Mouse (Mus musculus) layer of hippocampus, adult 2 months (tissue): ENCODE data around the gene Hist1h3f. TPM values are rescaled to one million over a fixed set of nuclear protein-coding genes. Genes with fewer than 3 reads are reported as not detected.
A peak's percentile ranks its signal among the peaks of the same experiment; 100 is the strongest.

ENCODE experiments used
- DNase-seq, 2 experiments: peaks; one replicate each; pipeline ENCODE4 v3.0.0; 2022; ENCODE audit warnings: low spot score in 2 of 2
- H3K27ac ChIP-seq: fragments of 200-600 bp; 2 replicates; pipeline ENCODE4 v1.8.1; 2022
- H3K4me3 ChIP-seq: fragments of 200-600 bp; 2 replicates; pipeline ENCODE4 v1.8.1; 2022; ENCODE audit warnings: mild to moderate bottlenecking
- CTCF ChIP-seq: fragments of 200-600 bp; conservative IDR thresholded peaks from 2 replicates; pipeline ENCODE4 v1.8.1; 2022; ENCODE audit warnings: antibody characterized with exemption, mild to moderate bottlenecking, moderate library complexity
- long read RNA-seq, 2 experiments: library from polyadenylated mRNA; stranded (forward); transcript quantifications; one replicate each; pipeline ENCODE4 v2.0.0; 2021; ENCODE audit warnings: borderline mapping rate in 2 of 2
- total RNA-seq, 2 experiments: library from RNA; stranded (reverse); gene quantifications; 2 replicates each; pipeline ENCODE4 v1.2.3; 2021

Gene Hist1h3f
- total RNA-seq, result 10 to 100 TPM; 17.7 to 18.3 TPM
- long read RNA-seq, experiment 1, result 0 reads
- long read RNA-seq, experiment 2, result 0 reads

DNA sequence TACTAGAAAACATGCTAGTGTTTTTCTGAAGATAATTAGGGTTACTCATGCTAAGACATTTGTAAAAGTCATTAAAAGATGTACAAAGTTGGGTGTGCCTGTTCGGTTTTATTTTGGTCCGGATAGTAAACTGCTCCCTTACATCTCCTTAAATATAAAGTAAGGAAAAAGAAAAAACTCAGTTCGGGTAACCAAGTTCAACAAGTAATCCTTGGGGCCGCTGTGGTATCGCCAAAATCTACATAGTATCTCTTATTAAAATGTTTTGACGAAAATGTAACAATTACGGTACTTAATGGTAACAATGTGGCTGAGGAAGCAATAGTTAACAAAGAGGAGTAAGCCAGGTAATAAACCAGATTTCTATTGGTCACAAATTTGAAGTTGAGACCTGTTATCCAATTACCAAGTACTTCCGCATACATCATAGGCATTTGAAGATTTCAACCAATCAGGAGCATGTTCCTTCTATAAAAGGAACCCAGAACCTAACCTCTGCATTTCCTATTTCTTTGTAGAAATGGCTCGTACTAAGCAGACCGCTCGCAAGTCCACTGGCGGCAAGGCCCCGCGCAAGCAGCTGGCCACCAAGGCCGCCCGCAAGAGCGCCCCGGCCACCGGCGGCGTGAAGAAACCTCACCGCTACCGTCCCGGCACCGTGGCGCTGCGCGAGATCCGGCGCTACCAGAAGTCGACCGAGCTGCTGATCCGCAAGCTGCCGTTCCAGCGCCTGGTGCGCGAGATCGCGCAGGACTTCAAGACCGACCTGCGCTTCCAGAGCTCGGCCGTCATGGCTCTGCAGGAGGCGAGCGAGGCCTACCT lies at the start of gene Hist1h3f:
Hist1h3f (plus strand) TSS at position 88 of the 822 bp plus-strand sequence.
- peak within 1 kb of the TSS; percentile 70 for H3K4me3 ChIP-seq
- peak; percentile 73 to 89 for DNase-seq
- H3K27ac ChIP-seq, result peak within 1 kb of the TSS; percentile 83
- TF ChIP-seq CTCF, result no peak

DNA sequence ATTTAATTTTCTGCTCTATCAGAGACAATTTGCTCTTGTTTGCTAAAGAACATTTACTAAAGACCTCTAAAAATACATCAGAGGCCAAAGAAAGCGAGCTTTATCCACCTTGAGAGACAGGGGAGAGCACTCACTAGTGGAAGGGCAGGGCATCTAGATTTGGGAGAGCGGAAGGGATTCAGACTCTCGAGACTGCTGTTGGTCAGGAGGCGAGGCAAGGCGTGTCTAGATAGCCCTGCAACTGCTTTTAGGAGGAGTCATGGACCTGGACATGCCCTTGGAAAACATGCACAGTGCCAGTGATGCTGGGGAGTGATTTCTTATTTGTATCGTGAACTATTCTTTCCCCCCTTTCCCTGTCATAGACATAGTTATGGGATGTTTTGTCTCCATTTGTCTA lies 48.3 kb upstream of the Hist1h3f start:
- DNase-seq, result no peak
- Histone ChIP-seq H3K27ac (no peak overlapping the region), H3K4me3 (no peak overlapping the region)
- TF ChIP-seq CTCF, result no peak

DNA sequence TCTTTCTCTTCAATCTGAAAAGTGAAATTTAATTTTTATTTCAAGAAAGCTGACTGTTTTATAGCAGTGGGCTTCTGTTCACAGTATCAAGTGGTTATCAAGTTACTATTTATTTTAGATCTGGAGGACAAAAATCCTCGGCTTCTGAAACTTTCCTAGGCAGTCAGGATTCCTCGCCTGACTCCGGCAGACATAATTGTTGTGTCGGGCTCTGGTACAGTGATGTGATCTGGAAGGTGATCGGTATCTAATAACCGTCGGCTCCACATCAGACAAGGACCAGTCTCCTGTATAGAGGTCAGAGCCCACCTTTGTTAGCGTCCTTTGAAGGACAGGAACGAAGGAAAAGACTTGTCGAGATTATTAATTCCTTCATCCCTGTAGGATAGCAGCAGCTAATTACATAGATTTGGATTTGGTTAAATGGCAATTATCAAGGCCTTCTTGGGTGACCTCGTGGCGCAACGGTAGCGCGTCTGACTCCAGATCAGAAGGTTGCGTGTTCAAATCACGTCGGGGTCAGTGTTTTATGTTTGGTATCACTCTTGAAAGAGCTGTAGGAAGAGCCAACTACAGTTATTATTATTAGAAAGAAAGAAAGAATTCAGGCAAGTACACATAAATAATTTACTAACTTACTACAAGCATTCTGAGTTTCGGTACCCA lies 46.1 kb upstream of the Hist1h3f start:
- no peak overlapping the region for H3K27ac ChIP-seq
- peak overlapping the region; percentile 39 for H3K4me3 ChIP-seq
- TF ChIP-seq CTCF, result no peak
- DNase-seq, result peak in 1 of 2 experiments; percentile 51

DNA sequence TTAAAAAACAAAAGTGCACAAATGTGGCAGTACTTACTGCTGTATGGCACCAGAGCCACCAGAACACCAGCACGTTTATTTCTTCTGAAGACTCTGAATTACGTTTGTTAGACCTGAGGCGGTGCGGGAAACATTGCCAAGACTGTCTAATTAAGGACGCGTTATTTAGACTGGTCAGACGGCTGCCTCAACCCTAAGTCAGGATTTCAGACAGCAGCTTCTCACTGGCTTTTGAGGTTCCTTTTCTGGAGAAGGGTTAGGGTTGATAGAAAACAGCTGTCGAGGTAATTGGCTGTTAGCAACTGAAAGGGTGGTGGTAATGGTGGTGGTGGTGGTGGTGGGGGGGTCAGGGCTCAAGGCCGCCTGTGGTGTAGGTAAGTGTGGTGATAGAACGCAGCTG lies 45.2 kb upstream of the Hist1h3f start:
- H3K4me3 ChIP-seq, result peak overlapping the region; percentile 39
- no peak overlapping the region for H3K27ac ChIP-seq
- DNase-seq, result no peak
- no peak for TF ChIP-seq CTCF

DNA sequence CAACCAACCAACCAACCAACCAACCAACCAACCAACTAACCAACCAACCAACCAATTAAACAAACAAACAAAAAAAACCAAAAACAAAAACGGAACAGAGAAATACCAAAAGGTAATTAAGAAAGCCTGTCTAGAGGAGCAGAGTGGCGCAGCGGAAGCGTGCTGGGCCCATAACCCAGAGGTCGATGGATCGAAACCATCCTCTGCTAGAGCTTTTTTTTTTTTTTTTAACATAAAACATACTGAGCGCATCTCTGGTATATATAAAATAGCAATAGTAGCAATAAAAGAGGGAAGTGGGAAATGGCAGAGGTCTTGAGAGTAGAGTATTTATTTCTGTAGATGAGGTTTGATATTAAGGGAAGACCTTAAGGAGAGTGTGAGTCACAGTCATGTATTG lies 43.9 kb upstream of the Hist1h3f start:
- TF ChIP-seq CTCF, result no peak
- no peak overlapping the region for H3K4me3 ChIP-seq
- DNase-seq, result no peak

DNA sequence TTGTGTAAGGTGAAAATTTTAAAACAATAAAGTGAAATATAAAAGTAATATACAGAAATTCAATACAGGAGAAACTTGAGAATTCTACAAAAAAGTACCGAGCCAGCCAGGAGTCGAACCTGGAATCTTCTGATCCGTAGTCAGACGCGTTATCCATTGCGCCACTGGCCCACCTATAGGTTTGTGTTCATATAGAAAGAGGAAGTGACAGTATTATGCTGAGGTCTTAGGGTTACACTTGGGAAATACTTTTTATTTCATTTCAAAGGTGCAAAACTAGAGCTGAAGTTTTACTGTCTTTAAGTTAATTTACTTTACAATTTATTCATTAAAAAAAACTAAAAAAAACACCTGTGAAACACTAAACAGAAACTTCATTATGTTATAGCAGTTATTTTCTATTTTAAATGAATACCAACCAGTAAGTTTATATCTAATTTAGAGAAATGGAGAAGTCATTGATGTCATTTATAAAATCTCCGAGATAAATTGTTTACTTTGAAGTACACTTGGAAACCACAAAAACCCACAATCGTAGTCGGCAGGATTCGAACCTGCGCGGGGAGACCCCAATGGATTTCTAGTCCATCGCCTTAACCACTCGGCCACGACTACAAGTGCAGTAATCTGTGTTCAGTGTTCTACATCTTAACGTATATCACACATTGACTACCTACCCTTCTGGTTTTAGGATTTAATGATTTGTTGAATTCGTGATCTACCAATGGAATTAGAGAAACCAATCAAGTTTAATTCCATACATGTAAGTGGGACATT lies 43.2 kb upstream of the Hist1h3f start:
- no peak overlapping the region for H3K27ac ChIP-seq
- no peak for TF ChIP-seq CTCF
- peak; percentile 57 to 74 for DNase-seq
- H3K4me3 ChIP-seq, result no peak overlapping the region

More for the DNA sequence above, 43.9 kb upstream of the Hist1h3f start:
- no peak overlapping the region for H3K27ac ChIP-seq

DNA sequence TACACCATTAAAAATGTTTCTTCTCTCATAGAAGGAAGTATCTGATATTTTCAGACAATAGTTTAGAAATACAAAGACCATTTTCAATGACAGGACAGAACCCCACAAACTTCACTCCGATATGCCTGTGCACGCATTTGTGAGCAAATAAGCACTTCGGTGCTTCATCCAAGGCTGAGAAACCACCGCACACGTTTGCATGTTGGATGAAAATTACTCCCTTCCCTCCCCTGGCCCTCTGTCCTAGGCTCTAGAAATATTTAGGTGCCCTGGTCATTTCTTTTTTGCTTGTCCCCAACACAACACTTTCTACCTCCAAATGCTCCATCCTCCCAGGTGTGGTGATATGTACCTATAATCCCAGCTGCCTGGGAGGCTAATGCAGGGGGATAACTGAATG lies 42.3 kb upstream of the Hist1h3f start:
- Histone ChIP-seq H3K4me3 (no peak overlapping the region), H3K27ac (no peak overlapping the region)
- DNase-seq, result no peak
- no peak for TF ChIP-seq CTCF

DNA sequence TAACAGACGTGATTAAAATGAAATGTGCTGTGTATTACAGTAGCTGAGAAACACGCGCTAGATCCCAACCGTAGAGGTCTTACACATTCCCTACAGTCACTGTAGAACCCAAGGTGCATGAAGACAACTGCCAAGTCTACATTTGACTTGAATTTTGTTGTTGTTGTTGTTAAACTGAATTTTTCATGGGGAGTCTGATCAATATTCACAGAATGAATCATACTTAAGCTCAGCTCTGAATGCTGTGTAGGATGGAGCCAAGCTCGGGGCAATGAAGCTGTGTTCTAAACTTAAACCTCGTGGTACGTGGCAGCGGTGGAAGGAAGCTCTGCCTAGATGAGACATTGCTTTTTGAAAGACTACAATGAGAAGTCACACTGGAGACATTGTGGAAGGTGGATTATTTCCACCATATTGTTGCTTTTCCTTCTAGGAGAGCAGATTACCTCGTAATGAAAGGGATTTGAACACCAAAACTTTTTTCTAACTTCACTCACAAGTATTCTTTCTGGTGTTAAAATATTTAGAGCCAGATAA lies 41.8 kb upstream of the Hist1h3f start:
- Histone ChIP-seq H3K27ac (no peak overlapping the region), H3K4me3 (no peak overlapping the region)
- TF ChIP-seq CTCF, result no peak
- DNase-seq, result no peak

DNA sequence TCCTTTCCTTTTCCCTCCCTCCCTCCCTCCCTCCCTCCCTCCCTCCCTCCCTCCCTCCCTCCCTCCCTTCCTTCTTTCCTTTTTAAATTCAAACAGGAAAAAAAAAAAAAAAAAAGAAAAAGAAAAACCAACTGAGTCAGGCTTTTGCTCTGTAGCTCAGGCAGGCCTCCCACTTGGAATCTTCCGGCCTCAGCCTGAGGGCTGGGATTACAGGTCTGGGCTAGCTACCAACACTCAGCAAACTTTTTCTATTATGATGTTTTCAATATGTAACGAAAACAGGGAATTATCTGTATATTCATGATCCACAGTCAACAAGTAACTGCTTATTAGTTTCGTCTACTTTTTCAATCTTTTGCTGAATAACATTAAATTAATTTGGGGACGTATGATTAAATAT lies 40.9 kb upstream of the Hist1h3f start:
- Histone ChIP-seq H3K4me3 (no peak overlapping the region), H3K27ac (no peak overlapping the region)
- DNase-seq, result no peak
- TF ChIP-seq CTCF, result no peak

DNA sequence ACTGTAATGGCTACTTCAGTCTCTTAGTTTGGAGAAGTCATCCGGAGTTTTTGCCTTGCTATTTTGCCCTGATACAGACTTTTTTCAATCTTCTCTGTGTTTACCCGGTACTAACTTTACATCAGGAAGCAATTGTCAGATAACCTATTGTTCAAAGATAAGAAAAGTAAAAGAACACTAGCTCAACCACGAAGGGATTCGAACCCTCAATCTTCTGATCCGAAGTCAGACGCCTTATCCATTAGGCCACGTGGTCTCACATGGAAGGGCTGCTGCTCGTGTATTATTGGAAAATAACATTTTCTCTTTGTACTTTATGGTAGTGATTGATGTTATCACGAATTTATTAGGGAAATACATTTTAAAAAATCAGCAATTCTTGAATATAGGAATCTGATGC lies 40.1 kb upstream of the Hist1h3f start:
- DNase-seq, result peak; percentile 60 to 81
- no peak for TF ChIP-seq CTCF
- Histone ChIP-seq H3K27ac (no peak overlapping the region), H3K4me3 (no peak overlapping the region)

DNA sequence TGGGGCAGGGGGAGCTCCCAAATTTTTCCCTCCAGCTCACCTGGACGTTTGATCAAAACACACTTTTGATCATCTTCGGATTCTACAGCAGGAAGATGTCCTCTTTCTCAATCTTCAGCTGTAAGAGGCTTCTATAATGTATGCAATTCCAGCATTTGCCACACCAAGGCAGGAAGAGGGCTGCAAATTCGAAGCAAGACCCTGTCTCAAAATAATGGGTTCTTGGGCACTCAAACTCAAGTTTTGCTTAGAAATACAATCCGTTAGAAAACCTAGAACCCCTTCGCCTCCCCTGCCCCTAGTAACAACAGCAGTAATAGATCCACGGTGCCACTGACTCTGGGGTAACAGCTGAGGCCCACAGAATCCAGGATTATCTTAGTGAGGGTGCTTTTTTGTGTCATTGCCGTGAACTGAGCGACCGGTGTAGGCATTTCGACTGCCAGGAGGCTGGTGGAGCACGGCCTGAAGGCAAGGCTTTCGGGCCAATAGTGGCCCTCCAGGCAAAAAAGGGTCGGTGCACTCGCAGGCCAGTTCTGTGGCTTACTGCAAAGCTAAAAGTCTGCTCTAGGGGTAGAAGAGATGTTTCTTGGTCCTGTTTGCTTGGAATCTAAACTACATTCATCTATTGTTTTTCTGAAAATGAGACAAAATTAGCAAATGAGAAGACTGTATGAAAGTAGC lies 38.0 kb upstream of the Hist1h3f start:
- TF ChIP-seq CTCF, result no peak; the same call in 1 of the 2 replicates
- Histone ChIP-seq H3K4me3 (no peak overlapping the region), H3K27ac (no peak overlapping the region)
- DNase-seq, result no peak

DNA sequence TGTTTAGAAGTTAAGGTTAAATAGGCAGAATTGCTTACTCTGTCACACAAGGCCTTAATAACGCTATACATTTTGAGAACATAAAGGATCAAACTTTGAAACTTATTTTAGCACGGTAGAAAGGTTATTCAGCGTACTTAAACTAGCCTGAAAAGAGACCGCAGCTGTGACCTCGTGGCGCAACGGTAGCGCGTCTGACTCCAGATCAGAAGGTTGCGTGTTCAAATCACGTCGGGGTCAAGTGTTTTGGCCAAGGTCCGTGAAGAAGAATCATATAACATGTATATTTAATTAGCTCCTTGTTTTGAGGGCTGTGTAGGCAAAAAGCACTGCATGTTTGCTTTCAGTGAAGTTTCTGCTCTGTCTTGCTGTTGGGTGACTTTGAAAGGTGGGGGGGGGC lies 37.5 kb upstream of the Hist1h3f start:
- H3K27ac ChIP-seq, result no peak overlapping the region
- no peak for DNase-seq
- TF ChIP-seq CTCF, result no peak
- no peak overlapping the region for H3K4me3 ChIP-seq
